In the genomic region with DNA sequence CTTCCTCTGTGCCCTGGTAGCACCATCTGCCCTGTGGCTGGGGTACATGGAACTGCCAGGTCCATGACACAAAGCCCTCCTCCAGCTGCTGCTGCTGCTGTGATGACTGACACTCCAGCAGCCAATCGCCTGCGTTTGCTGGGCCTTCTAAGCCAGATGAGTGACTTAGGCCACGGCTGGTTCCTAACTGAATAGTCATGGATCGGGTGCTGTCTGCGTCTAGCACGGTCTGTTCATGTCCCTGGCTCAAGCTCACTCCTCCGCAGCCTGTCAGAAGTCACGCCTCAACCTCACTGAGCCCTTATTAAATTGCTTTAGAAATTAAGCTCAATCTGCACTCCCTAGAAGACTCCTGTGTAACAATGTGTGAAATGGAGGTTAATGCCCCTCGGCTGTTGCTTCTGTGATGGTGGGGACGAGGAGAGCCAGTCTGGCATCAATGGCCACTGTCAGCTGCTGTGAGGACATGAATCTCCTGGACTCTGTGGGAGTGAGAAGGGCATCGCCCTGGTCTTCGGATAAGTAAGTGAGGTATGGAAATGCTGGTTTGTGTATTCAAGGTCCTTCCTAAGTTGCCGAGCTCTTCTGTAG, we compare ENCODE assay signal across 19 mouse cellular contexts.
DNase-seq lines count a peak whose midpoint lies in the region; ATAC-seq and TF ChIP-seq lines count a peak whose summit lies in the region.
"Had no signal": no experiment of that assay in that cellular context is flagged by ENCODE, and none has a peak within 500 bp of the region (broad histone marks: within the 10 kb centered on the region; RNA-seq: fewer than 3 reads in every experiment).

No protein-coding gene starts in this region.

- TF ChIP-seq CTCF in layer of hippocampus, adult 2 months (conservative IDR thresholded peaks at IDR 0.05), result no peak

- 71% methylated on average over 13 of the region's 13 CpGs for WGBS in hindbrain, embryonic 14.5 days
- 84% methylated on average over 13 of the region's 13 CpGs for WGBS in hindbrain, embryonic 10.5 days
- 64% methylated on average over 13 of the region's 13 CpGs for WGBS in hindbrain, embryonic 16.5 days

- no peak overlapping the region for H3K4me2 ChIP-seq in hindbrain, embryonic 14.5 days (replicated peaks)
- H3K4me2 ChIP-seq in hindbrain, embryonic 16.5 days (ENCODE audit: low read length), result no peak overlapping the region
- H3K4me2 ChIP-seq: forebrain, embryonic 12.5 days; limb, embryonic 12.5 days had no signal

- no peak overlapping the region for H3K9ac ChIP-seq in hindbrain, embryonic 14.5 days
- no peak overlapping the region for H3K9ac ChIP-seq in hindbrain, embryonic 16.5 days (ENCODE audit: low read depth, low read length)
- H3K9ac ChIP-seq: forebrain, embryonic 12.5 days; limb, embryonic 12.5 days; liver, embryonic 14.5 days had no signal

- no peak for ATAC-seq in hindbrain, embryonic 14.5 days (ENCODE audit: low FRiP score)
- peak; percentile 53 for ATAC-seq in hindbrain, embryonic 16.5 days
- ATAC-seq: CD4-positive, CD25-positive, alpha-beta regulatory T cell, adult 4 months; inflammation-experienced regulatory T-cells, adult 6 months; lung, postnatal 0 days had no signal

- H3K9me3 ChIP-seq in hindbrain, embryonic 14.5 days (ENCODE audit: control insufficient read depth, low read length), result no peaks in the 10 kb centered on the region
- H3K9me3 ChIP-seq in hindbrain, embryonic 10.5 days, result no peaks in the 10 kb centered on the region
- H3K9me3 ChIP-seq in hindbrain, embryonic 16.5 days (ENCODE audit: control insufficient read depth, low read length), result no peaks in the 10 kb centered on the region
- H3K9me3 ChIP-seq: forebrain, embryonic 12.5 days; limb, embryonic 12.5 days had no signal

- no peak for DNase-seq in hindbrain, embryonic 14.5 days (ENCODE audit: low spot score)
- no peak for DNase-seq in hindbrain, embryonic 10.5 days (ENCODE audit: low spot score)
- DNase-seq in layer of hippocampus, adult 2 months (ENCODE audit: low spot score in 2 of 2), result no peak
- DNase-seq in layer of hippocampus, adult 8-10 months (ENCODE audit: low spot score in 2 of 2), result no peak
- DNase-seq in cerebellum, adult 11 months, result no peak
- no peak for DNase-seq in B cell, adult 2 months
- DNase-seq: cerebellum, postnatal 25 days; right cerebral cortex, adult 18-20 months; thymus, adult 18-20 months had no signal

- peak overlapping the region; percentile 12; the same call in 1 of the 2 replicates for H3K27ac ChIP-seq in hindbrain, embryonic 14.5 days
- no peak overlapping the region for H3K27ac ChIP-seq in hindbrain, embryonic 10.5 days
- H3K27ac ChIP-seq in layer of hippocampus, adult 2 months, result peak overlapping the region; percentile 62; the same call in 1 of the 2 replicates
- H3K27ac ChIP-seq in brown adipose tissue, adult 24 weeks (replicated peaks; ENCODE audit: low read depth, low read length), result peak overlapping the region; percentile 93
- peak overlapping the region; percentile 14; the same call in 1 of the 2 replicates for H3K27ac ChIP-seq in hindbrain, embryonic 16.5 days (ENCODE audit: low read depth, low read length)
- H3K27ac ChIP-seq: forebrain, embryonic 12.5 days; limb, embryonic 12.5 days; liver, embryonic 14.5 days had no signal

- H3K27me3 ChIP-seq in hindbrain, embryonic 14.5 days (ENCODE audit: control insufficient read depth, insufficient read depth, low read length), result no peaks in the 10 kb centered on the region
- peaks cover 4% of the 10 kb centered on the region; the same call in 1 of the 2 replicates for H3K27me3 ChIP-seq in hindbrain, embryonic 10.5 days (ENCODE audit: insufficient read depth, poor library complexity, severe bottlenecking)
- H3K27me3 ChIP-seq in hindbrain, embryonic 16.5 days (replicated peaks; ENCODE audit: control insufficient read depth, insufficient read depth, low read length), result no peaks in the 10 kb centered on the region

- no peaks in the 10 kb centered on the region for H3K36me3 ChIP-seq in hindbrain, embryonic 14.5 days (replicated peaks; ENCODE audit: control insufficient read depth, insufficient read depth)
- no peaks in the 10 kb centered on the region for H3K36me3 ChIP-seq in hindbrain, embryonic 10.5 days
- no peaks in the 10 kb centered on the region for H3K36me3 ChIP-seq in hindbrain, embryonic 16.5 days (ENCODE audit: control insufficient read depth, insufficient read depth, low read length)
- H3K36me3 ChIP-seq: forebrain, embryonic 12.5 days; G1E; limb, embryonic 12.5 days had no signal

- peaks cover 3% of the 10 kb centered on the region; the same call in 1 of the 2 replicates for H3K4me1 ChIP-seq in hindbrain, embryonic 14.5 days (replicated peaks; ENCODE audit: control insufficient read depth, insufficient read depth, low read length)
- peaks cover 44% of the 10 kb centered on the region for H3K4me1 ChIP-seq in hindbrain, embryonic 10.5 days (replicated peaks)
- peaks cover 46% of the 10 kb centered on the region for H3K4me1 ChIP-seq in brown adipose tissue, adult 24 weeks (ENCODE audit: control insufficient read depth, insufficient read depth, insufficient read length, low read length)
- H3K4me1 ChIP-seq in hindbrain, embryonic 16.5 days (ENCODE audit: control insufficient read depth, insufficient read depth, low read depth, low read length), result peaks cover 5% of the 10 kb centered on the region

- H3K4me3 ChIP-seq in hindbrain, embryonic 14.5 days (replicated peaks; ENCODE audit: low read length), result no peak overlapping the region
- no peak overlapping the region for H3K4me3 ChIP-seq in hindbrain, embryonic 10.5 days
- no peak overlapping the region for H3K4me3 ChIP-seq in layer of hippocampus, adult 2 months
- no peak overlapping the region for H3K4me3 ChIP-seq in brown adipose tissue, adult 24 weeks (ENCODE audit: insufficient read depth, low read depth, low read length)
- no peak overlapping the region for H3K4me3 ChIP-seq in hindbrain, embryonic 16.5 days (ENCODE audit: low read length)
- H3K4me3 ChIP-seq: forebrain, embryonic 12.5 days; left cerebral cortex, adult 2 months; limb, embryonic 12.5 days had no signal
